Mouse (Mus musculus) hindbrain, postnatal 0 days (tissue): ENCODE data around the gene Ccdc62. TPM values are rescaled to one million over a fixed set of nuclear protein-coding genes. Genes with fewer than 3 reads are reported as not detected.

Source experiments
- ATAC-seq: fragments of 200-750 bp; cut with Nextera tagmentation; 2 replicates; pipeline ENCODE4 v1.8.0; 2017; ENCODE audit warnings: mild to moderate bottlenecking, moderate TSS enrichment, moderate library complexity
- DNase-seq: peaks from one replicate; pipeline ENCODE4 v3.0.0-alpha.2; 2015; ENCODE audit warnings: low spot score
- H3K27ac ChIP-seq: fragments of 300-500 bp; sonication (generic); 2 replicates; pipeline ENCODE4 v1.5.1; 2014; ENCODE audit warnings: mild to moderate bottlenecking
- H3K27me3 ChIP-seq: fragments of 300-500 bp; sonication (generic); 2 replicates; pipeline ENCODE4 v1.6.1; 2014; ENCODE audit warnings: low read length, mixed read lengths; ENCODE audit not compliant: insufficient read depth
- H3K36me3 ChIP-seq: fragments of 300-500 bp; sonication (generic); 2 replicates; pipeline ENCODE4 v1.6.1; 2014; ENCODE audit warnings: low read length, mixed read lengths; ENCODE audit not compliant: insufficient read depth
- H3K4me1 ChIP-seq: fragments of 300-500 bp; sonication (generic); 2 replicates; pipeline ENCODE4 v1.6.1; 2014; ENCODE audit warnings: antibody characterized with exemption, low read length, mixed read lengths; ENCODE audit not compliant: insufficient read depth
- H3K4me2 ChIP-seq: fragments of 300-500 bp; sonication (generic); 2 replicates; pipeline ENCODE4 v1.6.1; 2014; ENCODE audit warnings: low read depth, mild to moderate bottlenecking, low read length, moderate library complexity, mixed read lengths
- H3K4me3 ChIP-seq: fragments of 300-500 bp; sonication (generic); 2 replicates; pipeline ENCODE4 v1.5.1; 2014; ENCODE audit warnings: low read length
- H3K9ac ChIP-seq: fragments of 300-500 bp; sonication (generic); replicated peaks from 2 replicates; pipeline ENCODE4 v1.6.1; 2014; ENCODE audit warnings: mild to moderate bottlenecking, low read length, moderate library complexity, mixed read lengths
- H3K9me3 ChIP-seq: fragments of 300-500 bp; sonication (generic); 2 replicates; pipeline ENCODE4 v1.6.1; 2016; ENCODE audit warnings: low read length, mixed read lengths
- CTCF ChIP-seq: IDR thresholded peaks from 2 replicates; pipeline ENCODE4 v1.5.1; 2016; ENCODE audit warnings: antibody characterized with exemption, control low read depth, low read depth
- WGBS: fragments of 180-500 bp; shearing (Covaris S2); extraction: QIAGEN DNeasy Blood & Tissue Kit; methylation state at CpG from one replicate; pipeline ENCODE4 v1.1.7; 2014; 5-methylcytosine and 5-hydroxymethylcytosine counted together
- polyA plus RNA-seq: library from polyadenylated mRNA; unstranded; fragments of >200 nt; fragmentation: Nextera tagmentation; extraction: Ambion mirVana; gene quantifications from 2 replicates; pipeline ENCODE4 v1.2.1, GENCODE M21; 2015
- total RNA-seq: library from RNA; depleted of rRNA; stranded (reverse); fragments of >200 nt; gene quantifications from 2 replicates; pipeline ENCODE4 v1.2.3, GENCODE M21; 2014

The Ccdc62 gene
- total and polyA plus RNA-seq, 2 experiments from 2014 or later = 1.1 to 5.5 TPM

DNA sequence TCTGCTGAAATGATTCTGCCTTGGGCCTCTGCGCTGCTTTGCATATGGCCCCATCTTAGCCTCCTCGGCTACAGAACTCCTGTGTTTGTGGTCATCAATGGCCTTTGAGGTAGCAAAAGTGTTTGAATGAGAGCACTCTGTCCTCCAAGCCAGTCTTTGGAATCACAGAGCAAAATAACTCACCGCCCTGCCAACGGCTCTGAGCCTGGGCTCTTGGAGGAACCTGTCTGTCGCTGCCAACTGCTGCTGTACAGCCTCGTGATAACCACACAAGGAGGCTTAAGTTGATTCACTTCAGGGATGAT, 50.7 kb downstream of the Ccdc62 start:
- Histone ChIP-seq H3K27ac (peak overlapping the region; percentile 37; the same call in 1 of the 2 replicates), H3K9ac (no peak overlapping the region), H3K9me3 (no peaks in the 10 kb centered on the region), H3K4me1 (peaks cover 10% of the 10 kb centered on the region; the same call in 1 of the 2 replicates), H3K4me3 (no peak overlapping the region), H3K36me3 (no peaks in the 10 kb centered on the region), H3K4me2 (no peak overlapping the region), H3K27me3 (no peaks in the 10 kb centered on the region)
- 63% methylated on average over 6 of the region's 6 CpGs for WGBS
- TF ChIP-seq CTCF = no peak
- DNase-seq (peak; percentile 19), ATAC-seq (no peak; the same call in 1 of the 2 replicates)

DNA sequence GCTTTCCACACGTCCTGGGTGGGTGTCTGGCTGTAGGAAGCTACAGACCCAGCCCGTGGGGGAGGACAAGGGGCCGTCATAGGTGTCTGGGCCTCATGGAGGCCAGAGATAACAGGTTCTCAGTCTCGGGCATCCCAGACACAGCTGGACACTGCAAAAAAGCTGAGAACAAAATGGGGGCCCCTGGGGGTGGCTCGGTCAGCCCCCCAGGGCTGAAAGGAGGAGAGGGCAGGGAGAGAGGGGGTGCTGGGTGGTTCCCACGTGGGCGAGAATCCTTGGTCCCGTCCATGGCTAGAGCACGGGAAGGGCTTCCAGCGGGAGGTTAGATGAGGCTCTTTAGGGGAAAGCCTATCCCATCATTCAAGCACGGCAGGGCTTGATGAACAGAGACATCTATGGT, 52.4 kb downstream of the Ccdc62 start:
- no peaks in the 10 kb centered on the region for H3K9me3 ChIP-seq

DNA sequence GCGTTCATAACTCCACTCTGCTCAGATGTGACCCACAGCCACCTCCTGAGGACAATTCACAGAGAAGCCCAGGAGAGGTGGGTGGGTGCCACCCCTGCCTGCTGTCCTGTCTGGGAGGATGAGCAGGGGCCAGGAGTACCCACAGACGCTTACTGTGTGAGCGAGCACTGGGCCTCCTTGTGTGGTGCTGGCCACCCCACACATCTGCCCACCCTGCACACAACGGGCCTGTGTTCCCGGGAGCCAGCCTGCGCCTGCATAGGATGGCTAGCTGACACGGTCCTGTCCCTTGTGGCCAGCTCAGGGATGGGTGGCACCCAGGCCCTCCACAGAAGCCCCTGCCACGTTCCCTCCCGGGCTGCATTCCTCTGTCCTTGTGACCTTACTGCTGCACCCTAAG, 55.0 kb downstream of the Ccdc62 start:
- peak overlapping the region; percentile 26; the same call in 1 of the 2 replicates for H3K27ac ChIP-seq
- no peaks in the 10 kb centered on the region for H3K9me3 ChIP-seq
- H3K27me3 ChIP-seq = no peaks in the 10 kb centered on the region
- H3K36me3 ChIP-seq = no peaks in the 10 kb centered on the region
- DNase-seq = peak; percentile 18
- no peak for TF ChIP-seq CTCF
- WGBS = 68% methylated on average over 9 of the region's 9 CpGs
- H3K9ac ChIP-seq = no peak overlapping the region
- peak; percentile 69 for ATAC-seq
- peaks cover 2% of the 10 kb centered on the region; the same call in 1 of the 2 replicates for H3K4me1 ChIP-seq
- H3K4me3 ChIP-seq = no peak overlapping the region
- H3K4me2 ChIP-seq = no peak overlapping the region

More for the DNA sequence above, 52.4 kb downstream of the Ccdc62 start:
- Histone ChIP-seq H3K36me3 (no peaks in the 10 kb centered on the region), H3K27ac (no peak overlapping the region), H3K4me3 (no peak overlapping the region), H3K4me1 (0 out of 2 replicates have a peak, but pooled peaks cover 3% of the 10 kb centered on the region), H3K27me3 (no peaks in the 10 kb centered on the region), H3K9ac (no peak overlapping the region), H3K4me2 (no peak overlapping the region)
- TF ChIP-seq CTCF = no peak
- no peak for ATAC-seq
- DNase-seq = no peak
- WGBS = 75% methylated on average over 11 of the region's 11 CpGs

DNA sequence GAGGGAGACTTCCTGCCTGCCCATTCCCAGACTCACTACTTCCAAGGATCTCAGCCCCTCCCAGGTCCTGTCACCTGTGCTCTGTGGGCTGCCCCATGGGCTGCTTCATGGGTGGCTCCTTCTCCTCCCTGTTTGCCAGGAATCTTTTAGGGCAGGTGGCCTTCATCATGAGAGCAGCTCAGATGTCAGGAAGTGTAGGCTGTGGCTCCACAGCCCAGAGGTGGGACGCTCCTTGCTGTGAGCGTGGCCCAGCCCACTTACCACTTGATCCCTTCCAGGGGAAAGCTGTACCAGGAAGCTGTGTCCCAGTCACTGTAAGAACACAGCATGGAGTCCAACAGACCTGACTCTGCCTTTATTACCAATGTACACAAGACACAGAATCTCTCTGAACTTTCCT, 56.4 kb downstream of the Ccdc62 start:
- Histone ChIP-seq H3K4me1 (no peaks in the 10 kb centered on the region; the same call in 1 of the 2 replicates), H3K4me2 (no peak overlapping the region), H3K9me3 (no peaks in the 10 kb centered on the region), H3K27ac (no peak overlapping the region), H3K36me3 (no peaks in the 10 kb centered on the region; the same call in 1 of the 2 replicates), H3K4me3 (no peak overlapping the region), H3K9ac (no peak overlapping the region), H3K27me3 (no peaks in the 10 kb centered on the region)
- 95% methylated on average over 2 of the region's 2 CpGs for WGBS
- no peak for DNase-seq
- ATAC-seq = no peak
- no peak for TF ChIP-seq CTCF

DNA sequence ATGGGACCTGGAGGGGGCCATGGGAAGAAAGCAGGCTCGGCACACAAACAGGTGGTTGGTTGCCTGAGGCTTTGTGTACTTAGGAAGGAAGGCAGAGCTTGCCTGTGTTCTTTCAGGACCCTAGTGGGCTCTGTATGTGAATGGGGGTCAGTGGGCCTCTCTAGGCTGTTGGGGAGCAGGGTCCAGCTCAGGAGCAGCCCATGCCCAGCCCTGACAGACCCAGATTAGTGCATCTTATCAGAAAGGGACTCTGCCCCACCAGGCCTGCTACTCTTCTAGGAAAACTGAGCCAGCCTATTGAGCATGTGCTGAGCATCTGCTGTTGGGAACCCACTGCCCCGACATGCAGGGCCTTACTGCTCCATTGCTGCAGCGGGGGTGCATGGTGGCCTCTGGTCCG, 57.0 kb downstream of the Ccdc62 start:
- H3K27ac ChIP-seq = no peak overlapping the region
- WGBS = 73% methylated on average over 4 of the region's 4 CpGs
- no peaks in the 10 kb centered on the region; the same call in 1 of the 2 replicates for H3K36me3 ChIP-seq
- H3K4me1 ChIP-seq = peaks cover 2% of the 10 kb centered on the region; the same call in 1 of the 2 replicates
- no peak overlapping the region for H3K4me2 ChIP-seq
- H3K9me3 ChIP-seq = no peaks in the 10 kb centered on the region
- H3K27me3 ChIP-seq = no peaks in the 10 kb centered on the region
- no peak overlapping the region for H3K9ac ChIP-seq
- no peak for ATAC-seq
- DNase-seq = no peak
- H3K4me3 ChIP-seq = no peak overlapping the region
- no peak for TF ChIP-seq CTCF

DNA sequence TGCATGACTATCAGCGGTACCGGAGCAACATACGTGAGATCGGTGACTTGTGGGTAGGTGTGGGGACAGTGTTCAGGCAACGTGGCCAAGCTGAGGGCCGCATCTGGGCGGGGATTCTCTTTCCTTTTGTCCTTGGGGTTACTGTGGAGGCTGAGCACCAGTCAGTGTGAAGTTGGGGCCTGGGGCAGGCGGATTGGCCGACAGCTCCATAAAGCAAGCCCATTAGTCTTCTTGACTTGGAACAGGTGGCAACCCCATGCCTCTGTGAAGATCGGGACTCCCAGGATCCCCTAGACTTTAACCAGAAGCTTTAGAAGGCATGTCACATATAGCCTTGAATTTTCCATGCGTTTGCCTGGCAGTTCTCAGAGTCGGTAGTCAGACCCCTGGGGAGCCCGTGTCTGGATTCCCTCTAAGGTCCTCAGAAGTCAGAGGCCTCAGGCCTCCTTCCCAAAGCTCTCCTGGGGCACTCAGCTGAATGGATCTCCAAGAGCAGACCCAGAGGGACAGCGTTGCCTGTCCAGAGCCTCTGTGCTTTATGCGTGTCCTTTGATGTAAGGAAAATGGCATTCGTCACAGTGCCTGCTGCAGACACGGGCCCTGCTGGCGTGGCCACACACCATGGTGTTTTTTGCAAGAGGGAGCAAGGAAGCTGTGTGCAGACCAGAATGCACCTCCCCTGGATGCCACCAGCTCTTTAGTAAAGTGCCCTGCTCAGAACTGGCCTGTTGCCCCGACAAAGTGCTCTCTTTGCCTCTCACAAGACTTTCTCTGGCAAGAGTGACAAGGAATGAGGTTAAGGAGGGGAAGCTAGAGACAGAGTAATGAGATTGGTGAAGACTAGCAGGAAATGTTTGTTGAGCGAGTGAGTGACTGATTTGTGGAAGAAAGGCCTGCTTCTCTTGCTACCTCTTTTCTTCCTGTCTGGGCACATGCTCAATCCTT, 59.7 kb downstream of the Ccdc62 start:
- Histone ChIP-seq H3K36me3 (no peaks in the 10 kb centered on the region; the same call in 1 of the 2 replicates), H3K4me1 (peaks cover 4% of the 10 kb centered on the region; the same call in 1 of the 2 replicates), H3K9ac (no peak overlapping the region), H3K27me3 (no peaks in the 10 kb centered on the region), H3K9me3 (no peaks in the 10 kb centered on the region), H3K4me2 (no peak overlapping the region), H3K4me3 (no peak overlapping the region), H3K27ac (no peak overlapping the region)
- ATAC-seq (peak; percentile 28; the same call in 1 of the 2 replicates), DNase-seq (peak; percentile 65)
- WGBS = 34% methylated on average over 20 of the region's 20 CpGs
- TF ChIP-seq CTCF = no peak
